Mouse (Mus musculus): Measurements from ENCODE around the gene Cisd3.

GRCm38 (mm10) chr11:97641668-97642067 lies 44.0 kb upstream of the Cisd3 start:
- TF ChIP-seq CHD2 (IDR thresholded peaks at IDR 0.05; ENCODE audit: low read depth, low read length) (no peak), MAFK (IDR thresholded peaks at IDR 0.05; ENCODE audit: insufficient read depth, low read depth, low read length) (no peak)

Data from ES-E14 (cell line).